Mouse (Mus musculus): Measurements from ENCODE around the gene Dennd5a.

Dennd5a gene

GRCm38 (mm10) chr7:109881561-109882099 lies 78.6 kb downstream of the Dennd5a start:
- no peak for DNase-seq (ENCODE audit: low spot score)

- DNase-seq (ENCODE audit: low spot score), result no peak
Observed at GRCm38 (mm10) chr7:109879158-109879557, 81.1 kb downstream of the Dennd5a start.

- DNase-seq (ENCODE audit: low spot score), result no peak
Observed at GRCm38 (mm10) chr7:109876085-109876484, 84.2 kb downstream of the Dennd5a start.

GRCm38 (mm10) chr7:109875598-109875997 lies 84.7 kb downstream of the Dennd5a start:
- no peak for DNase-seq (ENCODE audit: low spot score)

- no peak for DNase-seq (ENCODE audit: low spot score)
Observed at GRCm38 (mm10) chr7:109875033-109875432, 85.2 kb downstream of the Dennd5a start.

- no peak for DNase-seq (ENCODE audit: low spot score)
Observed at GRCm38 (mm10) chr7:109873170-109873569, 87.1 kb downstream of the Dennd5a start.

GRCm38 (mm10) chr7:109871232-109871631 lies 89.0 kb downstream of the Dennd5a start:
- no peak for DNase-seq (ENCODE audit: low spot score)

- DNase-seq (ENCODE audit: low spot score), result peak; percentile 54
Observed at GRCm38 (mm10) chr7:109868498-109868897, 91.8 kb downstream of the Dennd5a start.

- peak; percentile 72 for DNase-seq (ENCODE audit: low spot score)
Observed at GRCm38 (mm10) chr7:109866643-109867042, 93.6 kb downstream of the Dennd5a start.

- peak; percentile 59 for DNase-seq (ENCODE audit: low spot score)
Observed at GRCm38 (mm10) chr7:109865370-109866229, 94.7 kb downstream of the Dennd5a start, which contains the start of gene Scube2. Gene Scube2, minus strand, starts transcription at chr7:109865679.

- no peak for DNase-seq (ENCODE audit: low spot score)
Observed at GRCm38 (mm10) chr7:109863561-109863960, 96.7 kb downstream of the Dennd5a start.

GRCm38 (mm10) chr7:109860162-109860561 lies 100.1 kb downstream of the Dennd5a start:
- no peak for DNase-seq (ENCODE audit: low spot score)

- DNase-seq (ENCODE audit: low spot score), result no peak
Observed at GRCm38 (mm10) chr7:109859354-109859753, 100.9 kb downstream of the Dennd5a start.

- DNase-seq (ENCODE audit: low spot score), result no peak
Observed at GRCm38 (mm10) chr7:109852752-109853212, 107.5 kb downstream of the Dennd5a start.

- DNase-seq (ENCODE audit: low spot score), result no peak
Observed at GRCm38 (mm10) chr7:109852017-109852416, 108.3 kb downstream of the Dennd5a start.

- DNase-seq (ENCODE audit: low spot score), result no peak
Observed at GRCm38 (mm10) chr7:109850531-109850930, 109.7 kb downstream of the Dennd5a start.

GRCm38 (mm10) chr7:109849750-109850434 lies 110.4 kb downstream of the Dennd5a start:
- peak; percentile 64 for DNase-seq (ENCODE audit: low spot score)

- DNase-seq (ENCODE audit: low spot score), result peak; percentile 51
Observed at GRCm38 (mm10) chr7:109848867-109849733, 111.2 kb downstream of the Dennd5a start.

- no peak for DNase-seq (ENCODE audit: low spot score)
Observed at GRCm38 (mm10) chr7:109844100-109844499, 116.2 kb downstream of the Dennd5a start.
